Mouse (Mus musculus) heart, adult 18-20 months (tissue): Measurements from ENCODE around the gene Mia3. TPM values are rescaled to one million over a fixed set of nuclear protein-coding genes. Genes with fewer than 3 reads are reported as not detected.

ENCODE experiments used
- total RNA-seq, 2 experiments: library from RNA; stranded (reverse); gene quantifications; 2 replicates each; pipeline ENCODE4 v1.2.3; 2021

The Mia3 gene
- total RNA-seq, 2 experiments from 2014 or later, result 111 to 137 TPM

Other genes starting within 250 kb of the Mia3 start
- gene Disp1, start 148.0 kb downstream of the Mia3 start, total RNA-seq, result 1 to 10 TPM; 7.6 to 8.3 TPM
- 10 to 100 TPM; 28.4 to 29.0 TPM for gene Aida, start 73.0 kb downstream of the Mia3 start, total RNA-seq
- 10 to 100 TPM; 29.4 to 31.9 TPM for gene Brox, start 72.3 kb downstream of the Mia3 start, total RNA-seq
- gene Taf1a, start 19.4 kb upstream of the Mia3 start, total RNA-seq, result 10 to 100 TPM; 19.5 to 22.6 TPM
- not detected for gene Hhipl2, start 48.7 kb upstream of the Mia3 start, total RNA-seq